Mouse (Mus musculus) heart, embryonic 14.5 days (tissue): ENCODE measurements around the gene Gcnt2. TPM values are rescaled to one million over a fixed set of nuclear protein-coding genes. Genes with fewer than 3 reads are reported as not detected.

ENCODE experiments used
- ATAC-seq: fragments of 200-750 bp; cut with Nextera tagmentation; 2 replicates; pipeline ENCODE4 v1.8.0; 2017; ENCODE audit warnings: low read depth, moderate TSS enrichment; ENCODE audit not compliant: insufficient number of reproducible peaks, insufficient read depth, low FRiP score
- H3K27ac ChIP-seq, 2 experiments: fragments of 200-500 bp in 1 of 2; fragments of 300-500 bp in 1 of 2; sonication (generic) in 1 of 2; replicated peaks in 1 of 2; 2 replicates each; pipeline ENCODE4 v1.5.1; 2012 to 2014; ENCODE audit warnings: low read depth in 2 of 2, low read length in 2 of 2, control low read depth in 1 of 2, mild to moderate bottlenecking in 1 of 2, mixed read lengths in 1 of 2; ENCODE audit not compliant: control insufficient read depth in 1 of 2, insufficient read depth in 1 of 2
- H3K27me3 ChIP-seq: fragments of 300-500 bp; sonication (generic); 2 replicates; pipeline ENCODE4 v1.6.1; 2014; ENCODE audit warnings: mild to moderate bottlenecking, low read length, control low read depth; ENCODE audit not compliant: control insufficient read depth, insufficient read depth
- H3K36me3 ChIP-seq: fragments of 300-500 bp; sonication (generic); 2 replicates; pipeline ENCODE4 v1.6.1; 2014; ENCODE audit warnings: mild to moderate bottlenecking, control low read depth, low read length, mixed read lengths; ENCODE audit not compliant: control insufficient read depth, insufficient read depth
- H3K4me1 ChIP-seq, 2 experiments: fragments of 200-500 bp in 1 of 2; fragments of 300-500 bp in 1 of 2; sonication (generic) in 1 of 2; 2 replicates each; pipeline ENCODE4 v1.6.1; 2012 to 2014; ENCODE audit warnings: low read length in 2 of 2, control low read depth in 1 of 2, mixed read lengths in 1 of 2; ENCODE audit not compliant: control insufficient read depth in 2 of 2, insufficient read depth in 2 of 2
- H3K4me2 ChIP-seq: fragments of 300-500 bp; sonication (generic); 2 replicates; pipeline ENCODE4 v1.6.1; 2014; ENCODE audit warnings: mild to moderate bottlenecking, low read length
- H3K4me3 ChIP-seq, 2 experiments: fragments of 200-500 bp in 1 of 2; fragments of 300-500 bp in 1 of 2; sonication (generic) in 1 of 2; 2 replicates each; pipeline ENCODE4 v1.5.1; 2012 to 2014; ENCODE audit warnings: low read length in 2 of 2, mild to moderate bottlenecking in 2 of 2, control low read depth in 1 of 2, low read depth in 1 of 2, moderate library complexity in 1 of 2; ENCODE audit not compliant: control insufficient read depth in 1 of 2, insufficient read depth in 1 of 2
- H3K9ac ChIP-seq: fragments of 300-500 bp; sonication (generic); 2 replicates; pipeline ENCODE4 v1.6.1; 2014; ENCODE audit warnings: mild to moderate bottlenecking, low read length
- H3K9me3 ChIP-seq: fragments of 300-500 bp; sonication (generic); 2 replicates; pipeline ENCODE4 v1.6.1; 2016; ENCODE audit warnings: low read length, control low read depth; ENCODE audit not compliant: control insufficient read depth
- WGBS: fragments of 180-500 bp; shearing (Covaris S2); extraction: QIAGEN DNeasy Blood & Tissue Kit; methylation state at CpG from one replicate; pipeline ENCODE4 v1.1.7; 2014; 5-methylcytosine and 5-hydroxymethylcytosine counted together
- polyA plus RNA-seq: library from polyadenylated mRNA; unstranded; fragments of >200 nt; fragmentation: Nextera tagmentation; extraction: Ambion mirVana; gene quantifications from 2 replicates; pipeline ENCODE4 v1.2.1, GENCODE M21; 2014

The Gcnt2 gene
- polyA plus RNA-seq, 1 experiment from 2014 or later, result 4.8 TPM

DNA sequence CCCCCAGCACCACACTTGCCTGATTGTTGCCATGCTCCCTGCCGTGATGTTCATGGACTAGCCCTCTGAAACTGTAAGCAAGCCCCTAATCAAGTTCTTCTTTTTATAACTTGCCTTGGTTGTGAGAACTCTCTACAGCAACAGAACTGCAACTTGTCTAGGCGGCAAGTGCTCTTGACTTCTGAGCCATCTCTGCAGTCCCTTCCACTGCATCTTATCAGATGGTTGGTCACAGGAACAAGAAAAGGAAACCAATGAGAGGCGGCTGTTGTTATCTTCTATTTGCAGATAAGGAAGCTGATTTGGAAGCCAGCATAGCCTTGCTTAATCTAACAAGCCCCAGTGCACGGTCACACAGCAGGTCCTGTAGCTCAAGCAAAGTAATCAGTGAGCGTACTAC is 14.5 kb downstream of the Gcnt2 start:
- H3K27me3 ChIP-seq, result no peaks in the 10 kb centered on the region
- no peak overlapping the region for H3K9ac ChIP-seq
- H3K9me3 ChIP-seq, result no peaks in the 10 kb centered on the region
- H3K4me2 ChIP-seq, result no peak overlapping the region
- no peak overlapping the region for H3K27ac ChIP-seq
- no peaks in the 10 kb centered on the region for H3K36me3 ChIP-seq
- no peak overlapping the region for H3K4me3 ChIP-seq
- WGBS, result 31% methylated on average over 5 of the region's 5 CpGs
- peaks cover 3 to 4% of the 10 kb centered on the region in 2 experiments for H3K4me1 ChIP-seq
- no peak for ATAC-seq

DNA sequence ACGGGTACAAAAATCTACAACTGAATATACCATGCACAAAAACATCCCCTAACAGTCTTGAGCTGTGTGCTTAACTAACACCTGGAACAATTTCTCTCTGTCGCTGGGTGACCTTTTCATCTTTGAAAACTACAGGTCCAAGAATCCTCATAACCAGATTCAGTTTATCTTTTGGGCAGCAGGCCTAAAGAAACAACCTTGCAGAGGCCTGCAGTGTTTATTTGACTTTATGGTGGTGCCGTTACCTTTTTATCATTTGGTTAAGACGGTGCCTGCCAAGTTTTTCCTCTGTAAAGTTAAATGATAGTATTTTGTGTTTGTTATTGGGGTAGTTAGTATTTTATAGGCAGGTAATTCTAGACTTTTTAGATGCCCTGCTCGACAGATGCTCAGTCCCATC is 15.9 kb downstream of the Gcnt2 start:
- WGBS, result 63% methylated on average over 5 of the region's 5 CpGs
- H3K27me3 ChIP-seq, result no peaks in the 10 kb centered on the region
- H3K9me3 ChIP-seq, result no peaks in the 10 kb centered on the region
- no peak overlapping the region for H3K27ac ChIP-seq
- H3K4me1 ChIP-seq, result no peaks in the 10 kb centered on the region; a peak in 1 of 4 replicates
- H3K36me3 ChIP-seq, result no peaks in the 10 kb centered on the region
- ATAC-seq, result no peak
- no peak overlapping the region for H3K4me2 ChIP-seq
- H3K9ac ChIP-seq, result no peak overlapping the region
- no peak overlapping the region for H3K4me3 ChIP-seq

DNA sequence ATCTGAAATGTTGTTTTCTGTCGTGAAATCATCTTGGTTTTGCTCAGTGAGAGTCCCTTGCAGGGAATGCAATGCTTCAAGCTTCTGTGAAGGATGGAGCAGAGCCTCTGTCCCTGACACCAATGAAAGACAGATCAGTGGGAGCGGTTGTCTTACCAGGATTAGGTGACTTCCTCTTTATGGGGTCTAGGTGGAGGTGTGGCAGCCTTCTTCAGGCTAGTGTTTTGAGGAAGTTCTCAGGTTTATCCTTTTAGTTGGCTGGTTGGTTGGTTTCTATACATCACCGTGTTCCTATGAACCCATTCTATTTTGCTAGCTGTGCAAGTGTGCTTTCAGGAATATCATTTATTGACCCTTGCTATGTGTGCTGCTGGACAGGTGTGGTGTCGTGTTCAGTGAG is 18.0 kb downstream of the Gcnt2 start:
- H3K4me1 ChIP-seq, result no peaks in the 10 kb centered on the region; a peak in 1 of 4 replicates
- no peak for ATAC-seq
- no peaks in the 10 kb centered on the region for H3K27me3 ChIP-seq
- WGBS, result 73% methylated on average over 4 of the region's 4 CpGs
- H3K9ac ChIP-seq, result no peak overlapping the region
- no peak overlapping the region for H3K4me3 ChIP-seq
- no peaks in the 10 kb centered on the region for H3K36me3 ChIP-seq
- no peak overlapping the region for H3K27ac ChIP-seq
- H3K9me3 ChIP-seq, result no peaks in the 10 kb centered on the region
- H3K4me2 ChIP-seq, result no peak overlapping the region

DNA sequence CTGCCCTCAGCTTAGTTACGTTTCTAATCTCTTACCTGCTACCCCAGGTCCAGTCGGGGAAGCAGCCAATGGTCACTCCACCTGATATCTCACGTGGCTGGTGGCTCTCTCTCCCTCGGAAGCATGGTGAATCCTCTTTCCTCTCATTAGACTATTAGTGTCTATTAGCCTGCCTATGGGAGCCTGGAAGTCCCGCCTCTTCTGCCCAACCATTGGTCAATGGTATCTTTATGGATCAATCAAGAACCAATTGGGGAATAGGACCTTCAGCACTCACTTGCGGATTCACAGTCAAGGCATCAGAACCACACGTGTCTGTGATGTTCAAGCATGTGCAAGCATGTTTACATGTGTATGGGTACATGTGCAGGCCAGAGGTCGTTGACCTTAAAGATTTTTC is 21.0 kb downstream of the Gcnt2 start:
- Histone ChIP-seq H3K27me3 (no peaks in the 10 kb centered on the region), H3K9ac (no peak overlapping the region), H3K36me3 (no peaks in the 10 kb centered on the region), H3K4me3 (no peak overlapping the region), H3K4me1 (no peaks in the 10 kb centered on the region), H3K27ac (no peak overlapping the region), H3K9me3 (no peaks in the 10 kb centered on the region), H3K4me2 (no peak overlapping the region)
- WGBS, result 75% methylated on average over 8 of the region's 8 CpGs
- no peak for ATAC-seq

DNA sequence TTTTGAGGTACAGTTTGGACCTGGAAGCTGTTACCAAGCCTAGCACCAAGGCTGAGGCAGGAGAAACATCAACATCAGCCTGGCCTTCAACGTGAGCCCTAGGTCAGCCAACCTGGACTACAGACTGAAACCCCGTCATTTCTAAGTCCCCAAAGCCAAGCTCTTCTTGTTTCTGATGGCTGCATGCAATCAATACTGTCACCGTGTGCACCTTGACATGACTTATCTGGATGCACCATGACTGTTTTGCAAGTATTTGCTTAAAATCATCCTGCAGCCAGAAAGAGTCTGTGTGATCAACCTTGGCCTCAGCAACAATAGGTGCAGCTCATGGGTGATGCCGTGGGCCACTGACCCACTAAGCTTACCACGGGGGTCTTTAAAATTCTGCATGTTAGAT is 23.1 kb downstream of the Gcnt2 start:
- no peaks in the 10 kb centered on the region for H3K27me3 ChIP-seq

DNA sequence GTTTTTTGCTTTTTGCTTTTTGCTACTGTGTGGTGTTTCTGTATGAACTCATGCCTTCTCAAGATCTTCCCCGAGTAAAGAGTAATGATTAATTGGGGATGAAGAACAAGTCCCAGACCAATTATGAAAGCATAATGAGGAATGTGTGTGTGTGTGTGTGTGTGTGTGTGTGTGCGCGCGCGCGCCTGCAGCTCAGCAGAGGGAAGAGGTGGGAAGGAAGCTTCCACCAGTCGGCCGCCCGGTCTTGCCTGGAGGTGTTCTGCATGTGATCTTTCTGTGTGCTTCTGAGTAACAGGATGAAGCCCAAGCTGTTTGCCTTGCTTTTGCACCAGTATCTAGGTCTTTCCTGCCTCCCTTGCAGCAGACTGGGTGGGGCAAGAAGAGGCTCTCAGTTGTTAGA is 24.3 kb downstream of the Gcnt2 start:
- Histone ChIP-seq H3K9me3 (no peaks in the 10 kb centered on the region), H3K27ac (no peak overlapping the region), H3K4me3 (no peak overlapping the region), H3K27me3 (no peaks in the 10 kb centered on the region), H3K36me3 (no peaks in the 10 kb centered on the region), H3K9ac (no peak overlapping the region), H3K4me2 (no peak overlapping the region), H3K4me1 (peaks cover 0 to 11% of the 10 kb centered on the region in 2 experiments; a peak in 2 of 4 replicates)
- ATAC-seq, result no peak
- 86% methylated on average over 9 of the region's 9 CpGs for WGBS

More for the DNA sequence above, 23.1 kb downstream of the Gcnt2 start:
- H3K4me1 ChIP-seq, result peaks cover 0 to 7% of the 10 kb centered on the region in 2 experiments; a peak in 1 of 4 replicates
- H3K27ac ChIP-seq, result no peak overlapping the region
- 72% methylated on average over 5 of the region's 5 CpGs for WGBS
- no peaks in the 10 kb centered on the region for H3K9me3 ChIP-seq
- no peak overlapping the region for H3K4me2 ChIP-seq
- no peaks in the 10 kb centered on the region for H3K36me3 ChIP-seq
- no peak for ATAC-seq
- H3K9ac ChIP-seq, result no peak overlapping the region
- no peak overlapping the region for H3K4me3 ChIP-seq

DNA sequence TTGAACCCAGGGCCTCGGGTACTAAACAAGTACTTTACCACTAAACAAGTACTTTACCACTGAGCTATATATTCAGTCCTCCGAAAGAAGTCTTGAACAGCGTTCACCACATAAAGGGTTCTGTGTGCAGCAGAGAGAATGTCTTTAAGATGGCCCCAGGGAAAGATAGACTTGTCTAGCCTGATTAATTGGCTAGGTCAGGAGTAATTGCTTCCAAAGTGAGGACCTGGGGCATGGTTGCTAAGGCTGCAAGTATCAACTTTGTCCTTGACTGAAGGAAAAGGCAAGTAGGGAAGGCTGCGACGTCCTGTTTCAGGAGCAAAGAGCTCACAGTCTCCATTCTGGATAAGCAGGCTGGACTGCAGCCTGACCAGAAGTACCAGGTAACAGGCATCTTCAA is 25.3 kb downstream of the Gcnt2 start:
- no peak overlapping the region for H3K9ac ChIP-seq
- H3K4me1 ChIP-seq, result peaks cover 0 to 11% of the 10 kb centered on the region in 2 experiments; a peak in 2 of 4 replicates
- H3K36me3 ChIP-seq, result no peaks in the 10 kb centered on the region
- 76% methylated on average over 5 of the region's 5 CpGs for WGBS
- no peak overlapping the region for H3K4me2 ChIP-seq
- ATAC-seq, result no peak
- H3K9me3 ChIP-seq, result no peaks in the 10 kb centered on the region
- H3K27me3 ChIP-seq, result no peaks in the 10 kb centered on the region
- H3K4me3 ChIP-seq, result no peak overlapping the region
- no peak overlapping the region for H3K27ac ChIP-seq

DNA sequence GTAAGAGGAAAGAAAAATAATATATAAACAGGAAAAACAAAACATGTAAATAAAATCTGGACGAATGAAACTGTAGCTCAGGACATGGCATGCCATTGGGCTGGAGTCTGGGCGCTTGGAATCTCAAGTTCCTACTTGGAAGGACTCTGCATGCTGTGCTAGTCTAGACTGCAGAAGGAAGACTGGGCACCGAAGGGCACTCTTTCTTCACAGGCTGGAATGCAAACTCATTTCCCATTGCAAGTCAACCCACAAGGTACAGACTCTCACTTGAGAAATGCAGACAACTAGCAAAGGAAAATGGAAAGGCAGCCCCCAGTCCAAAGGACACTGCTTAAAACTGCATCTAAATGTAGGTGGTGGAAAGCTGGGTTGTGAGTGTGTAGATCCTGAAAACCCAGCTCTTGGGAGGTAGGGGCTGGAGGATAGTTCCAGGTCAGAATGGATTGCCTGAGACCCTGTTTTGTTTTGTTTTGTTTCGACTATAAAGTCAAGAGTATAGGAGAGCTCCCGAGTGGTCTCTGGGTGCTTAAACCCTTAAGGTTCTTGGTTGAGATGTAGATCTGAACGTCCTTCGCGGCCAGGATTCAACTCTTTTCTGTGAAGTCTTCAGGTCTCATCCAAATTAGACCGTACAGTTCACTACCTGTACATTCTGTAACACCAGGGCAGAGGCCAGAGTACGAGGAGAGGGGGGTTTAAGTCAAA is 26.5 kb downstream of the Gcnt2 start:
- H3K9ac ChIP-seq, result no peak overlapping the region
- H3K9me3 ChIP-seq, result no peaks in the 10 kb centered on the region
- H3K27ac ChIP-seq, result no peak overlapping the region
- no peaks in the 10 kb centered on the region for H3K27me3 ChIP-seq
- peak overlapping the region; percentile 78 for H3K4me2 ChIP-seq
- peaks cover 0 to 13% of the 10 kb centered on the region in 2 experiments; a peak in 2 of 4 replicates for H3K4me1 ChIP-seq
- WGBS, result 45% methylated on average over 10 of the region's 10 CpGs
- H3K36me3 ChIP-seq, result no peaks in the 10 kb centered on the region
- peak overlapping the region; percentile 33 to 43; a peak in 2 of 4 replicates for H3K4me3 ChIP-seq
- no peak for ATAC-seq
